Mouse (Mus musculus): ENCODE measurements around the gene Pnkd.
A peak's percentile ranks its signal among the peaks of the same experiment; 100 is the strongest.

Pnkd gene

DNA sequence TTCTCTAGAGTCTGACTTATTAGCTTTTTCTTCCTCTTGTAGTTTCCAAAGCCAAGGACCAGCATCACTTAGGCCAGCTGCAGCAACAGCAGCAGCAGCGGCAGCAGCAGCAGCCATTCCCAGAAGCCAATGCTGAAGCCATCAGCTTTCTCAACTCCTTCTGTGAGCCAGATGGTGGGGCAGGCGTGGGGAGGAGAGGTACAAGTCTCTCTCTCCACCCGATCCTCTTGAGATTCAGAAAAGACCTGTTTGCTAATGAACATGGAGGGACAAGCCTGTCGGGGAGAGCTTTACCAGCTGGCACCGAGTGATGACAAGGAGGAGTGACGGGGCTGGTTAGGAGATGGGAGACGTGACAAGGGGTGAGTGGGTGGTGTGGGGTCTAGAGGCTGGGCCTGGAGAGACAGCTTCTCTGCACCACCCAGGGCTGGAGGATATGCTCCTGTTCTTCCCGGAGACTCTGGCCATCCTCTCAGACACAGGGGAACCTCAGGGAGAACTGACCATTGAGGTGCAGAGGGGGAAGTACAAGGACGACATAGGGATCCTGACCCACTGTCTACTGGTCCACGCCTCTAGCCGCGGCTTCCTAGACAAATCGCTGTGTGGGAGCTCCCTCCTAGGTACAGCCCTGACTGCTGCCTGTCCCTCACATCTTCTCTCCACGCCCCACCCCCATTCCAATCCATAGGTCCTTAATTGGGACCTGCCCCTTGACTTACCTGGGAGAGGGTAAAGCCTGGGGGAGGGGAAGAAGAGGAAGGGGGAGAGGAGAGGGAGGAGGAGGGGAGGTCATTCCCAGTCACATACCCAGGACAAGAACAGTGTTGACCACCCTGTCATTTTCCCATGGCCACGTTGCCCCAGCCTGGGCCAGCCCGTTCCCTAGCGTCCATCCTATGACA, 77.8 kb downstream of the Pnkd start:
- DNase-seq: peak in 1 of 2 experiments; percentile 33

DNA sequence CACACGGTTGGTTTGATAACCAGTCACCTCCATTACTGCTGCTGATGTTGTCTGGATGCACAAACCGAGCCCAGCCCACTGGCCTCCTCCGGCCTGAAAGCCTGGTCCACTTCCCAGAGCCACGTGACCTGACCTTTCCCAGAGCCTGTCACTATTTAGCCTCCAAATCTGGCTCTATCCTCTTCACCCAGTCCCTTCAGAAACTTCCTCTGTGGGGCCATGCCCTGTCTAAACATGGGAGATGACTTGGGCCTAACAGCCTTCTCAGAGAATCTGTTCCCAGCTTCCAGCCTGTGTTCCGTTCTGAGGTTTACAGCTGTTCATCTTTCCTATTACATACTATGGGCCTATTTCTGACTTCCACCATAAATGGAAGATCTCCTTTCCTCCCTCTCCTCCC, 78.7 kb downstream of the Pnkd start:
- DNase-seq: peak in 1 of 2 experiments; percentile 48

DNA sequence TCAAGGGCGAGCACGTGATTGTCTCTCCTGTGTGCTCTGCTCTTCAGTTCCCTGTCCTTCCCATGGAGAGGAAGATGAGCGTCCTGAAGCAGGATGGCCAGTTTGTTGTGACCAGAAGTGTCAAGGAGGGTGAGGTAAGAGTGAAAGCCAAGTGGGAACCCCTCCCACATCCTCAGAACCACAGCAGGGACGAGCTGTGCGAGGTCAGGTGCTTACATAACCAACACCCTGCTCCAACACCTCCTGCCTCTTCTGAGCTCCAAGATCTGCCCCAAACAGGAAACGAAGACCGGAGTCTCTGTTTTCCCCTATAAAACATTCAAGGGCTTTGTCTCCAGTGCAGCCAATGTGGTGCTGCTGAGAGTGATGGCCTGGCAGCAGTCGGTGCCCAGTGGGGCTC, 79.5 kb downstream of the Pnkd start:
- peak in 1 of 2 experiments; percentile 50 for DNase-seq

DNA sequence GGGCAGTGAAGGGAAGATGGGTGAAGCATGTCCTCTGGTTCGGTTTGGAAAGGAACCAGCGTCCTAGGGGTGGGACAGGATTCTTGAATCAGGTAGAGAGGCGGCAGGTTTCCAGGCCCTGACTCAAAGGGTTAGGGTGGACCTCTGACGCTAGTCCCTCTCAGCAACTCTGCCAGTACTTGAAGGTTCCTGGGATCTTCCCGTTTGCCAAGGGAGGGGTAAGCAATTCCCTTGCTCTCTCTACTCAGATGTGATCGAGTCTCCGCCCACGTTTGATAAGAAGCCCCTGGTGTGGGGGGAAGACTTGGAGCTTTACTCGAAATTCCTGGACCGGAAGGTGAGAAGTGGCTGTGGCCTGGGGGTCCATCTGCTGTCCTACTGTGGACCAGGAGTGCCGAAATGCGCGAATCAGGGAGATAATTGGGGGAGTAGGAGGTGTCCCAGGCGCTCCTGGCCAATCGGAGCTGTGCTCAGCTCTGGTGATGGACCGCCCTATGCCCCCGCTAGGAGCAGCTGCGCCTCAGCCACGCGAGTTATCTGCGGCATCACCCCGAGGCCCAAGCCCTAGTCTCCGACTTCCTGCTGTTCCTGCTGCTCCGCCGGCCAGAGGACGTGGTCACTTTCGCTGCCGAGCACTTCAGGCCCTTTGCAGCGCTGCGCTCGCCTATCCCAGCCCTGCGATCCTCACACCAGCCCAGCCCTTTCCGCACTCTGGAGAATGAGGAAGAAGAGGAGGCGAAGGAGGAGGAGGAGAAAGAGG, 83.3 kb downstream of the Pnkd start:
- peak; percentile 59 to 73 for DNase-seq

DNA sequence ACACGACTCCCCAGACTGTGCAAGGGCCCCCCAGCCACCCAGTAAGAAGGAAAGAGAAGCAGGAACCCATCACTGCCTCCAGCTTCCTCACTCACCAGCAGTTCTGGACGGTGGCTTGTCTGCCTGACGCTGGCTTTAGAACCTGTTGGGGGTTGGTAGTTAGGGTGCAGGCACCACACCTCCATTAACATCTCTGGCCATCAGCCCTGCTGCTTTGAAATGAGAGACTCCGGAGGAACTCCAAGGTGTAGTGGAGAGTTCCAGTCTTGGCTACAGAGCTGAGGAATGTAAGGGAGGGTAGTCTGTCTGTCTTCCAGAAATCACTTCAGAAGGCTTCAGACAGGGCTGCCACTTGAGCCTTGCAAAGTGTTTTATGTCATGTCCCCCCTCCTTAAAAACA, 85.3 kb downstream of the Pnkd start:
- DNase-seq: peak in 1 of 2 experiments; percentile 23

DNA sequence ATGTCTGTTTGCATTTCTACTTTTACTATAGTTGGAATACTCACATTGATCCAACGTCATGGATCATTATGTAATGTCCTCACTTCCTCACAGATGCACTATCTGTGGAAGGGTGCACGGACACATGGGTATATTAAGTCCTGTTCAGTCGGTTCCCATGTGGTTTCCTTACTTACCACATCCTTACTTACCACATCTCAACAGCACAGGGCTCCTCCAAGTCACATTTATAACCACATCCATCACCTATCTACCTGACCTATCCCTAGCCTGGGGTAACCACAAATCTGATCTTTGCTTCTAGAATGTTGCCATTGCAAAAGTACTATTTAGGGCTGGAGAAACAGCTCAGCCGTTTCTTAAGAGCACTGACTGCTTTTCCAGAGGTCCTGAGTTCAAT, 88.6 kb downstream of the Pnkd start:
- no peak for DNase-seq

DNA sequence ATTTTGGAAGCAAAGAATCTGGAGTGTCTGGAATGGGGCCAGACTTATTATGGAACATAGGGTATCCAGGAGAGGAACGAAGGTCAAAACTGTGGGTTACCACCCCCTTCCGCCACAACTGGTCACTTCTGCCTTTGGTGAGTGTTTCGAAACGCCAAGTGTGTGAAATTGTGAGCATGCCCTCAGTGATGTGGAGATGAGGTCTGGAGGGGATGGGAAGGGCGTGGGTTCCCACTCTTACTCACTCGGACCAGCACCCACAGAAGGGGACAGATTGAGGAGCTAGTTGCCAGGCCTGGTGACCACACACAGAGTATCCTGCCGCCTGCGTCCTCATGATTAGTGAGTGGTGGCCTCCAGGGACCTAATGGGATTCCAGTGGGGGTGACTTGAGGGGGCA, 90.2 kb downstream of the Pnkd start, which contains the start of gene Slc11a1:
Gene Slc11a1 (plus strand): TSS at position 216 of the 400 bp plus-strand sequence.
- DNase-seq: peak in 1 of 2 experiments; percentile 31

DNA sequence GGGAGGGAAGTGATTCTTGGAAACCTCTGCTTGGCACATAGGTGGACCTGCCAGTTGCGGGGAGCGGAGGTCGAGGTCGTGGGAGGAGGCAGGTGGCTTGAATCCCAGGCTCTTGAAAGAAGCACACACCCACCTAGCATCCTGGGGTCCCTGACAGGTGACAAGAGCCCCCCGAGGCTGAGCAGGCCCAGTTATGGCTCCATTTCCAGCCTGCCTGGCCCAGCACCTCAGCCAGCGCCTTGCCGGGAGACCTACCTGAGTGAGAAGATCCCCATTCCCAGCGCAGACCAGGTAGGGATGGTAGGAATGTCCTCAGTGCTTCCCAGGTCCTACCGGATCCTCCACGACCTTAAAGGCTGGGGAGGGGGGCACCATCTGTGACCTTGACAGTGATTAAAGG, 90.8 kb downstream of the Pnkd start:
- DNase-seq: peak in 1 of 2 experiments; percentile 32

DNA sequence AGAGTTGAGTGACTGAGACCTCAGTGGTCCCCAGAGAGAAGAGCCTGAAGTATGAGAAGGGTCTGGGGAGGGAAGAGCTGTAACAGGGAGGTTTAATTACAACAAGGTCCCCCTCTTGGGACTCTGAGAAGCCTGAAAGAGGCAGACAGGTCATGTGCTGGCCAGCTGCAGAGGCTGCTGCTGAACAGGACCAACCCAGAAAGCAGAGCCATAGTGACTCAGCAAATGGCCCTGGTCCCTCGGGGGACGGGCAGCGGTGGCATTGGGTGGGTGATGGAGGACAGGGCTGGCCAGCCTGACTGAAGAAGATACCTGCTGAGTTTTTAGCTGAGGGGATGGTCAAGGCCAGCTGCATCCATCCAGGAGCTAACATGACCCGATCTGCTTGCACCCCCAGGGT, 91.7 kb downstream of the Pnkd start:
- peak in 1 of 2 experiments; percentile 53 for DNase-seq

DNA sequence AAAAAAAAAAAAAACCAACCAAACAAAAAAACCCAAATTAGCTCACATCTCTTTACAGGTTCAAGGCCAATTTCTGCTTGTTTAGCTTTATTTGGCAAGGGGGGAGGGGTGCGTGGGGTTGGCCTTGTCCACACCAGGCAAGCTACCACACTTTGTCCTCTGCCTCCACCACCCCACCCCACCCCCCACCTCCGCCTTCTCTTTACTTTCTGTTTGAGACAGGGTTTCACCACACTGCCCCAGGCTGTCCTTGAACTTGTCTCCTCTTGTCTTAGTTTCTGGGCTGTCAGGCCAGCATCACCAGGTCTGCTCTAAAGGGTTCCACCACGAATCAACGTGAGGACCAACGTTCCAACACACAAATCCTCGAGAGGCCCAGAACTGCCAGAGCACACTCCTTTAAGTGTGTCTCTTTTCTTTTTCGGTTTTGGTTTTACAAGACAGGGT, 94.4 kb downstream of the Pnkd start:
- DNase-seq: no peak

DNA sequence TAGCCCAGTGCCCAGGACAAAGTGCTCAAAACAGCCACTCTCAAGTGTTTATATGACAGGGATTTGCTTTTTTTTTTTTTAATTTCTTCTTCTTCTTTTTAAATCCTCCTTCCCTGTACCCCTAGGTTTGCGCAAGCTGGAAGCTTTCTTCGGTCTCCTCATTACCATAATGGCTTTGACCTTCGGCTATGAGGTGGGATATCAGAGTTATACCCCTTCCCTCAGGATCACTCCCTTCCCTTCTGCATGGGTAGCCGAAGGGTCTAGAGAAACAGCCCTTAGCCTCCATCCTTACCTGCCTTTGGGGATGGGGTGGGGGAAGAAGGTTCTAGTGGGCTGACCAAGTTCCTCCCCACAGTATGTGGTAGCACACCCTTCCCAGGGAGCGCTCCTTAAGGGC, 95.8 kb downstream of the Pnkd start:
- DNase-seq: no peak

DNA sequence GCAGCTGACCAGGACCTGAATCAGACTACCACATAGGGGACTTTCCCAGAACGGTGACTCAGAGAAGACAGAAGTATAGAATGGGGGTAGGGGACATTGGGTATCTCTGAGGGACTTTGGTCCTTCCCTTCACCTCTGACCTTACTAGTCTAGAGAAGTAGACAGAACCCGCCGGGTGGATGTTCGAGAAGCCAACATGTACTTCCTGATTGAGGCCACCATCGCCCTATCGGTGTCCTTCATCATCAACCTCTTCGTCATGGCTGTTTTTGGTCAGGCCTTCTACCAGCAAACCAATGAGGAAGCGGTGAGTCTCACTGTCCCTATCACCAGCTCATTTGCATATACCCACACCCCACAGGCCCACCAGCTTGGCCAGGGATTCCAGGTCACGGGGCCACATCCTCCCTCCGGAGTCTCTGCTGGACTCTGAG, 96.9 kb downstream of the Pnkd start:
- peak in 1 of 2 experiments; percentile 33 for DNase-seq

DNA sequence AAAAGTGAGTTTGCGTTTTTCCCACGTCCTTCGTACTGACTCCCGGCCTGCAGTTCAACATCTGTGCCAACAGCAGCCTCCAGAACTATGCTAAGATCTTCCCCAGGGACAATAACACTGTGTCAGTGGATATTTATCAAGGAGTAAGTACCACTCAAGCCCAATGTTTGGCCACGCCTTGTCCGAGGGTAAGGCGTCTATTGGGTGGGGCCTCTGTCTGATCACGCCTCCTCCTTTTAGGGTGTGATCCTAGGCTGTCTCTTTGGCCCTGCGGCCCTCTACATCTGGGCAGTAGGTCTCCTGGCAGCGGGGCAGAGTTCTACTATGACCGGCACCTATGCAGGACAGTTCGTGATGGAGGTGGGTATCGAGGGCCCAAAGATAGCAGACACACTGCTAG, 98.7 kb downstream of the Pnkd start:
- peak in 1 of 2 experiments; percentile 31 for DNase-seq

DNA sequence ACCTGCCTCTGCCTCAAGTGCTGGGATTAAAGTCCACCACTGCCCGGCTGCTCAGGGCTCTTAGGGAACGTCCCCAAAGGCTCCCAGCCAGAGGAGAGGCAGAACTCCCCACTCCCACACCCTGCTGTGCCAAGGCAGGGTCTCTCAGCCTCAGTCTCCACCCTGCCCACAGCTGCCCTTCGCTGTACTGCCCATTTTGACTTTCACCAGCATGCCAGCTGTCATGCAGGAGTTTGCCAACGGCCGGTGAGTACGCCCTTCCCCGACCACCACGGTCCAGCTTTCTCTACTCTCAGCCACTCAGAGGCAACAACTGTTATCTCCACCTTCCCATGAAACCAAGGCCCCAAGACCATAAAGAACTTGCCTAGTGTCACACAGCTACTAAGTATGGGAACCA, 99.8 kb downstream of the Pnkd start:
- DNase-seq: peak in 1 of 2 experiments; percentile 31

DNA sequence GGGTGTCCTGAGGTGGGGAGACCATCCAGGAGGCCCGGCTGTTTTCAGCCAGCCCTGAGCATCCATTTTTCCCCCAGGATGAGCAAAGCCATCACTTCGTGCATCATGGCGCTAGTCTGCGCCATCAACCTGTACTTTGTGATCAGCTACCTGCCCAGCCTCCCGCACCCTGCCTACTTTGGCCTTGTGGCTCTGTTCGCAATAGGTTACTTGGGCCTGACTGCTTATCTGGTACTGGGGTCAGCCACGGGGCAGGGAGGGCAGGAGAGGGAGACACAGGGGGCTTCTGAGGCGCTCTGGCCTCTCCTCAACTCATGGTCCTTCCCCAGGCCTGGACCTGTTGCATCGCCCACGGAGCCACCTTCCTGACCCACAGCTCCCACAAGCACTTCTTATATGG, 100.3 kb downstream of the Pnkd start:
- peak in 1 of 2 experiments; percentile 43 for DNase-seq

DNA sequence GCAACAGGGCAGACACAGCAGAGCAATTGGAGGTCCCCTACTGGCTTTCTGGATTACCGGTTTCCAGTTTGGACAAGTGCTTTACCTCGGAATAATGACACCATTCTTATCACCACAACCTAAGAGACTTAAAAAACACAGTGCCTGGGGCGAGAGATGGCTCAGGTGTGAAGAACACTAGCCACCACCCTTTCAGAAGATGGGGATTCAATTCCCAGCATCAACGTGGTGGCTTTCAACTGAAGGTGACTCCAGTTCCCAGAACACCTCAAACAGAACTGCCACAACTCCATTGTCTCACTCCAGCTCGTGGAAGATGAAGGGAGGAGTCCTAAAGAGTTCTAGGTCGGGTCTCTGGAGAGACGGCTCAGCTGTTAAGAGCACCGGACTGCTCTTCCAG, 100.8 kb downstream of the Pnkd start:
- DNase-seq: peak in 1 of 2 experiments; percentile 28

DNA sequence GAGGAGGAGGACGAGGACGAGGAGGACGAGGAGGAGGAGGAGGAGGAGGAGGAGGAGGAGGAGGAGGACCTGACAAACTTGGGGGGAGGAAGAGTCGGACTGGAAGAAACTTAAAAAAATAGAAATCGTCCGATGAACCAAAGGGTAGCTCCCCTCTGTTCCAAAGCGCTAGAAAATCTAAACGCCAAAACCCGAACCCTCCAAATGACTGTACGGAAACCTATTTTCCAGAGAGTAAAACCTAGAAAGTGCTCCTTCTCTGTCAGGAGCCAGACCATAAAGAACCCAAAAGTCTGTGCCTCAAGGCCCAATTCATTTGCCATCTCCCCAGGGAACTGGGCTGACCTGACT, 101.6 kb downstream of the Pnkd start:
- DNase-seq: no peak

DNA sequence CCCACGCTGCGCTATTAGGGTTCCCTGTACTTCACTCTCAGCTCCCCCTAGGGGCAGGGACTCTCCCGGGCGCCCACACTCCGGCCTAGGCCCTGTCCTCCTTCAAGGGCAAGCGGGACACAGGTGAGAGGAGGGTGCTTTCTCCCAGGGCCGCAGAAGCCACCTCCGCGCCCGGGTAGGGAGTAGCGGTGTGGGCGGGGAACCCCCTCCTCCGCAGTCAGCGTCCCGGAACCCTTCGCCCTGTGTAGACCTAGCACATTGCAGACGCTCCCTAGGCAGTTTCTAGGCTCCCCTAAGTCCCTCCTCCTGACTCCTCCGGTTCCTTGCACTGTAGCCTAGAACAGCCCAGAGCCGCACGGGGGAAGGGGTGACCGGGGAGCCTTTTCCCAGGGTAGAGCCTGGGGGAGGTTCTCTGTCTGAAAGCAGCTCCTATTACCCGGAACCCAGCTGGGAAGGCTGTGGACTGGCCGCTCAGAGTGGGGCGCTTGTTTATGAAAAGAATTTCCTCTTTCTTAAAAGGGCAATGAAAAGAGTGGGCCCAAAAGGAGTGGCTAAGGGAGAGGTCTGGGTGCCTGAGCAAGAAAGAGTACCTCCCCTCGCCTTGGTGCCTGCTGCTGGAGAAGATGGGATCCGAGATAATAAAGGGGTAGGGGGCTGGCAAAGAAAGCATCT, 102.1 kb downstream of the Pnkd start:
- DNase-seq: peak; percentile 94 to 98

DNA sequence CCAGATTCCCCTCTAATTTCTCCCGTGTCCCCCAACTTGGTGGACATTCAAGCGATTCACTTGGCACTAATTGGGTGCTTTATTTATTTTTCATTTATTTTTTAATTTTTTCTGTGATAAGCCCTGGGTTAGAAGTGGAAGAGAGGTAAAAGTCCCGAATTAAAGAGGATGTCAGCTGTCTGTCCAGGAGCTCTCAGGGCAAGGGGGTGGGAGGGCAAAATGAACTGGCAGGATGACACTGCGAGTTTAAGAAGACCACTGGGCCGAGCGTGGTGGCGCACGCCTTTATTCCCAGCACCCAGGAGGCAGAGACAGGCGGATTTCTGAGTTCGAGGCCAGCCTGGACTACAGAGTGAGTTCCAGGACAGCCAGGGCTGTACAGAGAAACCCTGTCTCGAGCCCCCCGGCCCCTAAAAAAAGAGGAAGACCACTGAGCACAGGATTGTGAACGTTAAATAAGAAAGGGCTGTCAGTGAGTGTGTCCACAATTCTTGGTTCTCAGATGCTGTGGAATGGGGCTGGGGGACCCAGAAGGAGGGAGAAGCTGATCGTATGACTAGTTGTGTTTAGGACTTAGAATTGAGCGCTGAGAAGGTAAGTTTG, 102.8 kb downstream of the Pnkd start:
- DNase-seq: no peak

DNA sequence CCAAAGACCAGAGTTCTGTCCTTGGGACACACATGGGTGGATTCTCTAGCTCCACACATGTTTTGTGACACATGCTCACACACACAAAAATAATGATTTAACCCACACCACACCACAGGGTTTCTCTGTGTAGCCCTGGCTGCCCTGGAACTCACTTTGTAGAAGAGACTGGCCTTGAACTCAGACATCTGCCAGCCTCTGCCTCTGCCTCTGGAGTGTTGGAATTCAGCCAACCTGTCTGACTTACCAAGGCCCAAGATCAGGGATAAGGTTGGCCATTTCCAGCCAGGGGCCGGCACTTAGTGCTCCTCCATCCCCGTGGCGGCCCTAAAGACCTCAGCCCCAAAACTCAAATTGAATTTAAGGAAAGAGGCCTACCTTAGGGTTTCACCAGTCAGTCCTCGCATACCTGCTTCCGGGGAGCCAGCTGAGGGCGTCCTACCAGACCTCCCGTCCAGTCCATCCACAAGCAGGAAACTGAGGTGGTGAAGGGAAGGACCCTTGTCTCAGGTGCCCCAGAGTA, 103.7 kb downstream of the Pnkd start:
- DNase-seq: no peak

DNA sequence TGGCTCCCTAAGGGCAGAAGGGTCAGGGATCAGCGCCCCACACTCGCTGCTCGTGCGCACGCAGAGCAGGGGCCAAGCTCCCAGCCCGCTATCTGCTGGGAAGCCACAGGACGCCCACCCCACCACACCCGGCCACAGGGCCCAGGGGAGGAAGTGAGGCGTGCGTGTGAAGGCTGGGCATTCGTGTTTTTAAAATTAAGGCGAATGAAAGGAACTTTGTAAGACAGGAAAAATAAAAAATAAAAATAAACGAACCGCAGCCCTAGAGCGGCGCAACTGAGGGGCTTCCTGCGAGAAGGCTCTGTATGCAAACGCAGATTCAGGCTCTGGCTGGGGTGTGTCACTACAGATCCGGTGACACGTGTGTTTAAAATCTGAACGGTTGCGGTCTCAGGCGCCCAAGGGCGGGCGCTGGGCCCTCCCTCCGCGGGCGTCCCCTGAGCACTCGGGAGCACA, 105.1 kb downstream of the Pnkd start:
- DNase-seq: peak; percentile 37 to 52

DNA sequence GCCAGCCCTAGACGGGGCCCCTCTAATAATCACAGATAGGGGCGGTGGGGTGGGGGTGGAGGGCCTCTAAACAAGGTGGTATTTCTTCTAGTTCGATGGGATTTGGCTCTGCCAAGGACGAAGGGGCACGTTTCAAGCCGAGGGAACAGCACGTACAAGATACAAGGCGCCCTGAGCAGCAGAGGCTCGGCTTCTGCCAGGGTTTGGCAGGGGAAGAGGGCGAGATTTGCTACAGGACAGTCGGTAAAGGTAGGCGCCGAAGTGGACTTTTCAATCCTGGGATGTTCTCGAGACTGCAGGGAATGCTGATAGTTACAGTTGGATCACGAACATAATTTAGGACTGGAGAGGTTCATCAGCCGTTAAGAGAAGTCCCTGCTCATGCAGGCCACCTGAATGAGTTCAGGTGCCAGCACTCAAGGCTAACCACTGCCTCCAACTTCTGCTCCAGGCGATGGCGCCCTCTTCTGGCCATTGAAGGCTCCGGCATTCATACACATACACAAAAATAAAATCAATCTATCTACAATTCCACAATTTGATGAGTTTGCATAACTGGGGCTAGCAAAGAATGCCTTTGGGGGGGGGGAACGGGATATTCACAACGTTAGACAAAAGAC, 105.7 kb downstream of the Pnkd start:
- DNase-seq: peak; percentile 73 to 76

Measured in kidney, postnatal 25 days (tissue).